Mouse (Mus musculus) spleen, postnatal 14 days (tissue): ENCODE measurements at regions not wholly inside any gene's neighbourhood (a gene's known extent, or its start where the extent isn't known, plus 50 kb on each side); places are given as distances from the start of the nearest gene placed in this dataset.

Experiments
- DNase-seq, 2 experiments: peaks; one replicate each; pipeline ENCODE4 v3.0.0; 2021 to 2022; ENCODE audit warnings: low spot score in 2 of 2

DNA sequence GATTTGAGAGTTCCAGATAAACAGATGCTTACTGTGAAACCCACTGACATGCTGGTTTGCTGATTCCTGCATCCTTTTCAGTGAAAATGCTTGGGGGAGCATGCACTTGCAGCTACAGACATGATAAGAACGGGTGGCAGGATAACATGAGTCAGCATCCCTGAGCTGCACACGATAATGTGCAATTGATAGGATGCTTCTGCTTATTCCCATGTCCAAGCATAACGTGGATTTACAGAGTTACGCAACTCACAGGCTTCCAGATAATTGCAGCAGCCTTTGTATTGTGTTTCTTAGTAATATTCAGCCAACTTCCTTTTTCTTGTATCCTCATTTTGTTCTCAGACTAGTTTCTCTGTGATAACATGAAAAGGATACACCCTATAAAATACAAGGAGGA lies 245.7 kb downstream of the Flrt2 start:
- no peak for DNase-seq

DNA sequence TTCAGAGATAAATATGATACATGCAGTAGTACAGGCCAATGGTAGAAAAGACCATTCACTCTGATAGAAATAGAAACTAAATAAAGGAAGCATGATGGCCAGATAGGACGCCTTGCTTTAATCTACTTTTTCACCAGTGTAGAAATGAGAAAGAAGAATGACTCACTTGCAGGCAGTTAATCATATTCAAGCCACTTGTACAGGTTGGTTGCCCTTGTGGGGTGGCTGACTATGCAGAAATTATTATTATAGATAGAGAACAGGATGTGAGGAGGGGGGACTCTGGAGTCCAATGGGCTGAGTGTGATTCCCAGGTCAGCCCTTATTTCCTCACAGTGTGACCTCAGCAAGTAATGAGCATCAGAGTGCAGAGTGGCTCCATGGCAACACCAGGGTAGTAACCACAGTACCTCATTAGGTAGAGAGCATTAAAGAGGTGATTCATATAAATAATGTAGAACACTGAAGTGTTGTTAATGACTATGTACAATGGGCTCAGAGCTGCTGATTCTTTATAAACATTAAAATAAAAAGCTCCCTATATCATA lies 248.5 kb downstream of the Flrt2 start:
- no peak for DNase-seq

DNA sequence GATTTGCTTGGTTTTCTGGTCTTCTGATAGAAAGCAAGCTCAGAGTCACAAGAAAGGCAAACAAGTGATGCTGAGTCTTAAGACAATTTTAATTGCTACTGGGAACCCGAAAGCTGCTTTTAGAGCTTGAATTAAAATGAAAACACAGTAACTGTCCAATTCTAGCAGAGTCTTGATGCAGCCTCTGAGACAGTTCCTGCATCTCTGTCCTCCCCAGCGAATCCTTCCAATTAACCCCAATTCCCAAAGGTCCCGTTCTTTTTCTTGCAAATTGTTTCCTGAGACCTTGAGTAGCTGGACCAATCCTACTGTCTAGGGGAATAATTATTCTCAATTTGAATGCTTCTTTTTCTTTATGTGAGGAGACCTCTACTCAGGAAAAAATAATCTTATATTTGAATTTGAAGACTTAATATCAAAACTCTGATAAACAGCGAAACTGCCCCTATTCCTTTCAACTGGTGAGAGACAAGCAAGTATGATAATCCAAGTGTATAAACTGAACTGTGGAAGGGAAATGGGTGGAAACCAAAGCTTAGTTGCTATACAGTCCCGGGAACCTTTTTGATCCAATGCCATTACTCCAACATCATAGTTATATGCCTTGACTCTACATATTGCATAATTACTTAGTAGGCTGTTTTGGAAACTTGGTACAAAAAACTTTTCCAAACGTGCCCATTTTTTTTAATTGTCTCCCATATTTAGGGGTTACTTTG lies 267.9 kb downstream of the Flrt2 start:
- DNase-seq, result no peak

DNA sequence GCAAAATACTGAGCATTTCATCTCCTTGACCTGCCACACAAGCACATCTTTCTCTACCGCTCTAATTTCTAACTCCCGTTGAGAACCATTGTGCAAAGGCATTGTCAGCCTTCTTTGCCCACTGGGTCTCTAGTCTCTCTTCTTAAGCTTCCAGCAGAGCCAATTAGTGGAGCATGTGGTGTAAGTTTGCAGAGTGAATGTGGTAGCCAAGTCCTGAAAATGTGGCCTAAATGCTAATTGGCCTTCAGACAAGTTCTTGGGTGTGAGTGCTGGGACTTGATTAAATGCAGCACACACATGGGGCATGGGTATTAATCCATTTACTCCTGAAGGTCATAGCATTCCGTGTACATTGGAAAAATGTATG lies 268.5 kb downstream of the Flrt2 start:
- no peak for DNase-seq

DNA sequence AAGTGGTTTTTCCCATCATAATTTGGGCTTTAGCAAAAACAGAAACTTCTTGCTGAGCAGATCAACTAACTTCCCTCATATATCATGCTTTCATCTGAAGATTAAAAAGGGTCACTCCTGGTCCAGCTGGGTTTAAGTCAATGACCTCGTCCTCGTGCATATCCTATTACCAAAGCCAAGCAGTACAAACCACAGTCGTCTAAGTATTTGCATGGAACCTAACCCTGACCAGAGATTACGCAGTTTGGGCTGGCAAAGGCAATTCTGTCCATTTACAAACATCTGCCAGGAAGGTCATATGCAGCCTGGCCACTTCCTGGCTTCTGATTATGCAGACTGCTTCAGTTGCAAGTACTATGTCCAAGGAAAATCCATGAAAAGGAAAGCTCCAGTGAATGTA lies 270.8 kb downstream of the Flrt2 start:
- DNase-seq, result no peak

DNA sequence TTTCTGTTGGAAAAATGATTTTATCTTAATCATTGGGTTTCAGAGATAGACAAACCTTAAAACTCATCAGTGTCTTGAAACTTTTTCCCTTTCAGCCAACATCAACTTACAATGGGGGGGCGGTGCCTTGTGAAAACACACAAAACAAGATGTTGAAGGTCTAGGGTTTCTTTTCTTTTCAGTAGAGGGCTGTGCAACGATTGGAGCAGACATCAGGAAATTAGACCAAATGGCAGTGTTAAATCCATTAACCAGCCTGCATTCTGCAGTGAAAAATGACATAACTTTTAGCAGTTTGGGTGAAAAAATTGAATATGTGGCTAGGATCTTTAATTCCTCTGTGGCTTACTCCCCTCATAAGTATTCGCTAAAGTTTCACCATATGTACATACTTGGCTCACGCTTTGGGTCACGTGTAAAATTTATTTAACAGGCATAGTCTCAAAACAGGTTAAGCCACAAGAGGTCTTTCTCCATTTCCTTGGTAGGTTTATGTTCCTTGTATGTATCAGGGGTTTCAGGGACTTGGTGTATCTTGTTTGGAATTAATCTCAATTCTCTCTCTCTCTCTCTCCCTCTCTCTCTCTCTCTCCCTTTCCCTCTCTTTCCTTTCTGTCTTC lies 296.8 kb downstream of the Flrt2 start:
- no peak for DNase-seq

DNA sequence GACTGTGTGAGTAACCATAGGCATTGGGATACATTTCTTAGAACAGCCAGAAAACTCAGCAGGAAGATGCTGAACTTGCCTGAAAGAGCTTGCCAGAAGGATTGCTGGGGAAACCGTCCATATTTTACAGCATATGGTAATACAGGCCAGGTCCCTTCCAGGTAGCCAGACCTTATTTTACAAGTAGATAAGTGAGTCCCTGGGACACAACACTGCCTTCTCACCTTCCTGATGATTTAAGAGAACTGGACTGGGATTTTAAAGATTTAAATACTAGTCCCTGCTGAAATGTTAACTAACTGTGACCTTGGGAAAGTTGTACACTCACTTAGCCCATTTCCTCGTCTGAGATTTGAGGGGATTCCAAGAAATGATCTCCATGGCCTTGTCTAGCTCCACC lies 302.9 kb downstream of the Flrt2 start:
- DNase-seq, result no peak

DNA sequence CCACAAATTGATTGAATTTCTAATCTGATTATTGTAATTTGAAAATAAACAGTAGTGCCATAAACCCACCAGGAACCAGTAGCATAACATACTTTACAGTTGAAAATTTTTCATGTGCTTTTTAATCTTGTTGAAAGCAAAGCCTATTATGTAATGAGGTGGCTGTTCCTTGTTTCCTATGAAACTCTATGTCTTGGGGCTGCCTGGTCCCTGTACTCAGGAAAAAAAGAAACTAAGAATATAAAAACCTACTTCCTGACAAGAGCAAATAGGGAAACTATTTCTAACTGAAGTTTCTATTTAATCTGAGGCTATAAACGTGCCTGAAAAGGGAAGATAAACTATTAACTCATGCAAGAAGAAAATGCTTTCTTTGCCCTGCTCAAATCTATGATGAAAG lies 338.2 kb downstream of the Flrt2 start:
- DNase-seq, result no peak

DNA sequence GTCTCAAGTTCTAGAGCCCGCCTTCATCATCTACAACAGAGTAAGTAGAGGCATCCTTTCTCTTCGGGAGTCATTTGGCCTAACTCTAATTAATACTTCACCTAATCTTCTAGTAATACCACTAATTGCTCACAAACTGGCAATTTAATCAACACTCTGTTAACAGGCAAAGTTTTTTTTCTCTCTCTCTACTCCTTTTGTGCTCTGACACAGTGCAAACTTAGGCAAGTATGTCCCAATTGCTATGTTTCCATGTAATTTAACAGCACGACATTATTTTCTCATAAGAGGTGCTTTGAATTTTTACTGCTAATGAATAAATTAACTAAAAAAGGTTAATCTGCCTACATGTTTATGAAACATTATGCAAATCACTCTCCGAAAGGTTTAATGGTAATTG lies 383.3 kb downstream of the Flrt2 start:
- no peak for DNase-seq

DNA sequence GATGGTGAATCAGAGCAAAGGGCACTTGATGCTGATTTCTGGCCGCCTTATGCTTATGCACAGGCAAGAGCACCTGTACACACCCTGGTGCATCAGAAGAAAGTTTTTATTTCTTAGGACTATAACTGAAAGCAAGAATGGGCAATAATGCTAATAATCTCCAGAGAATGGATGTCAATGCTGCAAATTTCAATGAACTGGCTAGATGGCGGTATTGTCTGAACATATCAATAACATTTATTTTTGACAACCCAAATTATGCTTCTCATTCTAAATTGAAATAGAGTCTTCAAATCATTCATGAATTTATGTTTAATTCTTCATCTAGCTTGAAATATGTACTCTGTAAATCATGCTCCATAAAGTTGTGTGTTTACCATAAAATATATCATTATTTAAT lies 399.0 kb downstream of the Flrt2 start:
- DNase-seq, result no peak

DNA sequence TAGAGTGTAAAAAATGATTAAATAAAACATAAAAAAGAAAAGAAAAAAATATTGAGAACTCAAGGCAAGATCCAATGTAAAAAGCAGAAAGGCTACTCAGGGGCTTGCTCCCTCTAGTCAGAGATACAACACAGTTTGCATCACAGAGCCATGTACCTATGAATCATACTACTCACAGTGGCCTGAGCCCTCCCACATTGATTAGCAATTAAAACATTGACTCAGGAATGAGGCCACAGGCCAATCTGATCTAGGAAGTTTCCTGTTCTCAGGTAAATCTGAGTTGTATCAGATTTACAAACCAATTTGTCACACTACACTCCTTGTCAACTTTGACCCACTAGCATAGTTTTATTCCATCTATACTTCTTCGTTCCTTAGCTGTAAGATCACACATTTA lies 414.2 kb downstream of the Flrt2 start:
- no peak for DNase-seq

DNA sequence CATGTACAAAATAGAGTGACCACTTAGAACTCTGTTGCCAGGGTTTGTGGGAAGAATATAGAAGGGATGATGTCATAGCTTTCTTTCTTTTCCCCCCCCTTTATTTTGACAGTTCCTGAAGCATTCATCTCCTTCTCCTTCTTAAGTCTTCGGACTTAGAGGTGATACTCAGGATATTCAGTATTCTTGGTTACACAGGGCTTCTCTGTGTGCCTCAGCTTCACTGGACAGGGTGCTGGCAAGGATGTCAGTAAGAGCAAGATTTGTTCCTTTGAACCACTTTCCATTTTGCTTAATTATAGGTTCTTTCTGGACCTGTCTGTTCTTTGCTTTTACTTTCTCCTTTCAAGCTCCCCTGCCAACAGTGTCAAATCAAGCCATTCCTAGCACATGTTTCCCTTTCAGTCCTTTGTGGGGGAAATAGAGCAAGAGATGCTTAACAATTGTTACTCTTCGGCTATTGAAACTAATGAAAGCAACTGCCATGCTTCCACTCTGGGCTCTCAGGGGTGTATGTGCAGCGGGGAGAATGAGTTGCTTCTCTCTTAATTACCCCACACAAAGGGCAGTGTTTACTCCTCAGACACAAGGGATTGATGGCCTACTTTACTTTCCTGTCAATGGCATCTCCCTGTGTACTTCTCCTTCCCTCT lies 422.8 kb downstream of the Flrt2 start:
- DNase-seq, result no peak

DNA sequence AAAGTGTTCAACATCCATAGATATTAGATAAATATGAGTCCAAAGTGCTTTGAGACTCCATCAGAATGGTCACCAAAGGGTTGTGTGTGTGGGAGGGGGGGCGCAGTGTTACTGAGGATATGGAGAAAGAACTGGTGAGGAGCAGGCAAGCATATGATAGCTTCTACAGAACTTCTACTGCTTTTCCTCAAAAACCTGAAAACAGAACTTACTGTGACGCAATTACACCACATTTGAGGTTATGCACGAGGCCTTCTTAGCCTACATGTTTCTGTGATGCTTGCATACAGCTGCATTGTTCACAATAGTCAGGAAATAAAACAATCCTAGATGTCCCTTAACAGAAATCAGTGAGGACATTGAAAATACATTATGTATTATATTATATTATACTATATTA lies 425.5 kb downstream of the Flrt2 start:
- DNase-seq, result no peak

DNA sequence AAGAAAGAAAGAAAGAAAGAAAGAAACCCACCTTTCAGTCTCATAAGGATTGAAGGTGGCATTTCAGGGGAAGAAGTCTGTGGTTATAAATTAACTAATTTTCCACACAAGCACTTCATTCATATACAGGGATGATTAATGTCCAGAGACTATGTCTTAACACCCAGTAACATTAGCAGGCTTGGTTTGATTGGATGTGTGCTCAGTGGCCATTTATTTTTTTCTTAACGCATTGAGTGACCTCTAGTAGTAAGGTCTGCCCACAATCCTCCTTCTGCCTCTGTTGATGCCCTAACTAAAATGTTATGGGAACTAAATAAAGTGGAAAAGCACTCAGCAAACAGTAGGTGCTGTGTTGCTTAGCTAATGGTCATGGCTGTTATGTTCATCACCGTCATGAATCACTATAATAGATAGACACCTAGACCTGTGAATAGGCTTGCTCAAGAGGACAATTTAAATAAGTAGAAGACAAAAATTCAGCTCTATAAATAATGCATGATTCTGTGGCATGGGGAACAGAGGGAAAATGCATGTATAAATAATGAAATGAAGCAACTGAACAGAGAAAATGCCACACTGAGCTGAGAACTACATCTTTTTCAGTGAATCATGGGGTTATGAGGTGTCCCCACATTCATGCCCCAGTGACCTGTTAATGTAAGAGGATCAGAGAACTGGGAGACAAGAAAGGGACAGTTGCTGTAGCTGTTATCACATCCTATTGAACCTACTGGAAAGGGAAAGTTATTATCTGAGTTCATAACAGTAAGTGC lies 432.3 kb downstream of the Flrt2 start:
- no peak for DNase-seq

DNA sequence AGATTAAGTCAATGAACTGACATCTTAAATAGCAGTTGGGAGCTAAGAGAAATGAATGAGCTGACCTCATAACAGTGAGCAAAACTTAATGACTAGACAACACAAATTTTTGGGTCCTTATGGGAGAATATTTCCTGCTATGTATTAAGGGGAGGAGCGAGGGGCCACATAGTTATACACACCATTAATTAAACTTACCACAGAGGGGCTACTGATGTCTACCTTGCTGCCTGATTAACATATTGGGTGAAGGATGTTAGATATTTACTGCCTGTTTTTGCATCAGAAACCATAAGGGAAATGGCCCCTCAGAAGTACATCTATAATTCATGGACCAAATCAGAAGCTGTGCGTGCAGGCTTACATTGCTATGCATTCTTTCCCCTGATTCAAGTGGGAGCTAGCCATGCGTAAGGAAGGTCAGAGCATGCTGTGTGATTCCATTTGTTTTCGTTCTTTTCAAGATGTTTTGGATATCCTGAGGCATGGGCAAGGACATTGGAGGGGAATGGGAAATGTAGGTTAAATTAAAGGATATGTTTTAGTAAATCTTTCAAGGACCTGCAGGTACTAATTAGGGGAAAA lies 437.9 kb downstream of the Flrt2 start:
- DNase-seq, result no peak

DNA sequence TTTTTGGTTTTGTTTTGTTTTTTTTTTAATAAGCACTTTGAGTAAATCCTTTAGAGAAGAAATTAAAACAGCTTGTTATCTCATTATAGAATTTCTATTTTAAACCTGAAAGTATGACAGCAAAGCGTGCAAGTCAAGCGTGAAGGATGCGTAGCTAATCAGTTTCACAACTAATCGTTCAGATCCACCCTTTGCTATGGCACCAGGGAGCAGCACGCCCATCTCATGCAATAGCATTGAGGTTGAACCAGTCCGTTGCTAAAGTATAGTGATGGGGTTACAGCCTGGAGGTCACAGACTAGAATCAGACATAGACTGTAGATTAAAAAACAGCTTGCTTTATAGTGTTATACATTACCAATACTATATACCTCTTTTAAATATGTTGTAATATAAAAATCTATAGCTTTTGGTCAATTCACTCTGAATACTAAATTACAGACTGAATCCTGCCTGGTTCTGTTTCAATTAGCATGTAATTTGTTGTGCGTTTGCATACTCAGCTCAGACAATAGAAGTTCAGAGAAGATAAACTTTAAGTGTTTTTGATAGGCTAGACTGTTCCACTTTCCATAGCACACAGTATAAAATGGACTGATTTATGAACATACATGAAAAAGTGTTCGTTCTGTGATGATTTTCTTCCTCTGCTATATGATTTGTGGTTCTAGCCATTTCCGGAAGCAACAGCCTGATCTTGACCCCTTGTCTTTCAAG lies 438.9 kb downstream of the Flrt2 start:
- DNase-seq, result no peak

DNA sequence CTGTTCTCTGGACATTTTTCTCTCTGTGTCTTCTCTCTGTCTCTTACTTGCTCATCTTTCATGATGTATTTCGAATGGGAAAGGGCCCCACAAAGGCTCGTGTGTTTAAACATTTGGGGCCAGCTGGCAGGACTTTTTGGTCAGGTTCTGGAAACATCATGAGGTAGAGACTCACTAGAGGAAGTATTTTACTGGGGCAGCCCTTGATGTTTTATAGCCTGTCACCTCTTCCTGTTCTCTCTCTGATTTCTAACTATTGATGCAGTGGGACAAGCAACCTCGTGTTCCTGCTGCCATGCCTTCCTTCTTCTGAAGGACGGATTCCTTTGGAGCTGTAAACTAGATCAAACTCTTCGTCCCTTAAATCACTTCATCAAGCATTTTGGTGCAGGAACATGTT lies 442.1 kb downstream of the Flrt2 start:
- DNase-seq, result no peak

DNA sequence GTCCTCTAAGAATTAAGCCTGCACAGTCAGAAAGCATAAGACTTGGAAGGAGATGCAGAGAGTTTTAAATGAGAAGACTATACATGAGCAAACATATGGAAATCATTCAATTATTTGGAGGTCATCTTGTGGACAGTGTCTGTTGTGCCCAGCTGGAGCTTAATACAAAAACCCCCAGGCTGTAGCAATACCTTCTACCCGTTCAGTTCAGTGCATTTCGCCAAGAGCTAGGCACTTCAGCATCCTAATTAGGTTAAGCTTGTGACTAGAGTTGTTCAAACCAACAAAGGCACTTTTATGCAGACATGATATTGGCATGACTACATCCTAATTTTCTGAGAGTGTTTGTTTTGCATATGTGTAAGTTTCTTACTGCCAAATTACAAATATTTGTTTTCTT lies 449.7 kb downstream of the Flrt2 start:
- no peak for DNase-seq

DNA sequence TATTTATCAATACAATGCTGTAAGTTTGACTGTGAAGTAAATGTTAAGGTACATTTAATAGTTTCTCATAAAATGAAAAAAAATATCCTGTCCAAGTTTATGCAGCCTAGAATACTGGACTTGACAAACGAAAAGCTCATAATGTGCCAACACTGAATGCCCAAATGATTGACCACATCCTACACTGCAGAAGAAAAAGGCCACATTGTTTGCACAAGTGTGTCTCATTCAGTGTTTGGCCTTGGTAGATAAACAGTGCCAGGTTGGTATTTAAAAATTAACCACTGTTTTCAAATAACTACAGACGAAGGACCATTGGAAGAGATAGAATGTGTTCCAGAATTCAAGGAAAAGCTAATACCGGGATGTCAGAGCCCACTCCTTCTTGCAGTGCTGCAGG lies 462.1 kb downstream of the Flrt2 start:
- no peak for DNase-seq

DNA sequence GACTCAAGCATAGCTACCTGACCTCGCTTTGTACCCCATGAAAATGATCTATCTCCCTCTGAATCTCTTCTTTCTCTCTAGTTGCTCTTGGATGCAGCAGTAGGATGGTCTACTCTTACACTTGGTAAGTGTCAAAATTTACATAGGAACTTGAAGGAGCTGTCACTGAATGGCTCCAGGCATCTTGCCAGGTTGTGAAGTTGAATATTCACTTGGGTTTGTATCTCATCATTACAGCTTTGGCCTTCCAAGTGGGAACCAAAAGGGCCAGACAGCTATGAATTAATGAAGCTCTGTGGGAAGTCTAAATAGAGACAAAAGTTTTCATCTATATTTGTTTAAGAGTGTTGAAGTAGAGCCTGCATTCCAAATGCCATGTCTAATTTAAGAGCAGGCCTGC lies 475.5 kb downstream of the Flrt2 start:
- DNase-seq, result no peak

DNA sequence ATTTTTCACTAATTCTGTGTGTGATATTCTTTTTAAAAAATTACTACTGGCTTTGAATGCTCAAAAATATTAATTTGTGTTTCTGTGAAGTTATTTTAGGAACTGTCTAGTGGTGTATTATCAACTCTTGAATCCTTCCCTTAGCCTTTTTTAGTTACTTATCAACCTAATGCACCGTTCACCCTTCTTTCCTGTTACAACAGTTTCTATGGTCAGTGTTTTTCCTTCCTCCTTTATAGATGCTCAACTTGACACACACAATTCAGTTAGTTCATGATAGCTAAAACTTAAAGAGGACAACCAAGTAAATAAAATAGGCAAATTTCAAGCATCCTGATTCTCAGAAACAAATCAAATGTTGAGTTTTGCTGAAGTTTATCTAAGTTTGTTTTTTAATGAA lies 506.9 kb downstream of the Flrt2 start:
- DNase-seq, result no peak
